Mouse (Mus musculus) kidney, postnatal 0 days (tissue): ENCODE measurements around the gene Dpysl5. TPM values are rescaled to one million over a fixed set of nuclear protein-coding genes. Genes with fewer than 3 reads are reported as not detected.

Experiments
- ATAC-seq: fragments of 200-750 bp; cut with Nextera tagmentation; replicated peaks from 2 replicates; pipeline ENCODE4 v1.8.0; 2017; ENCODE audit warnings: low read depth, moderate number of reproducible peaks, moderate TSS enrichment, moderate library complexity; ENCODE audit not compliant: low FRiP score
- DNase-seq: peaks from one replicate; pipeline ENCODE4 v3.0.0-alpha.2; 2016; ENCODE audit warnings: low spot score
- H3K27ac ChIP-seq: fragments of 300-500 bp; sonication (generic); 2 replicates; pipeline ENCODE4 v1.5.1; 2014; ENCODE audit warnings: mild to moderate bottlenecking
- H3K27me3 ChIP-seq: fragments of 300-500 bp; sonication (generic); 2 replicates; pipeline ENCODE4 v1.6.1; 2014; ENCODE audit warnings: low read length, mixed read lengths; ENCODE audit not compliant: insufficient read depth
- H3K36me3 ChIP-seq: fragments of 300-500 bp; sonication (generic); 2 replicates; pipeline ENCODE4 v1.6.1; 2014; ENCODE audit warnings: low read length, mixed read lengths; ENCODE audit not compliant: insufficient read depth
- H3K4me1 ChIP-seq: fragments of 300-500 bp; sonication (generic); replicated peaks from 2 replicates; pipeline ENCODE4 v1.6.1; 2014; ENCODE audit warnings: antibody characterized with exemption, low read length, mixed read lengths; ENCODE audit not compliant: insufficient read depth
- H3K4me2 ChIP-seq: fragments of 300-500 bp; sonication (generic); 2 replicates; pipeline ENCODE4 v1.6.1; 2014; ENCODE audit warnings: mild to moderate bottlenecking, low read length, moderate library complexity, mixed read lengths
- H3K4me3 ChIP-seq: fragments of 300-500 bp; sonication (generic); replicated peaks from 2 replicates; pipeline ENCODE4 v1.5.1; 2014; ENCODE audit warnings: low read depth, low read length
- H3K9ac ChIP-seq: fragments of 300-500 bp; sonication (generic); 2 replicates; pipeline ENCODE4 v1.6.1; 2014; ENCODE audit warnings: low read depth, low read length
- H3K9me3 ChIP-seq: fragments of 300-500 bp; sonication (generic); replicated peaks from 2 replicates; pipeline ENCODE4 v1.6.1; 2016; ENCODE audit warnings: low read length, inconsistent platforms, mixed read lengths
- CTCF ChIP-seq: IDR thresholded peaks from 2 replicates; pipeline ENCODE4 v1.5.1; 2016; ENCODE audit warnings: antibody characterized with exemption, low read depth, mild to moderate bottlenecking, moderate library complexity
- WGBS: fragments of 180-500 bp; shearing (Covaris S2); extraction: QIAGEN DNeasy Blood & Tissue Kit; methylation state at CpG from one replicate; pipeline ENCODE4 v1.1.7; 2014; 5-methylcytosine and 5-hydroxymethylcytosine counted together
- polyA plus RNA-seq: library from polyadenylated mRNA; unstranded; fragments of >200 nt; fragmentation: Nextera tagmentation; extraction: Ambion mirVana; gene quantifications from 2 replicates; pipeline ENCODE4 v1.2.1, GENCODE M21; 2015

Gene Dpysl5
- polyA plus RNA-seq, 1 experiment from 2014 or later: 2.1 TPM

DNA sequence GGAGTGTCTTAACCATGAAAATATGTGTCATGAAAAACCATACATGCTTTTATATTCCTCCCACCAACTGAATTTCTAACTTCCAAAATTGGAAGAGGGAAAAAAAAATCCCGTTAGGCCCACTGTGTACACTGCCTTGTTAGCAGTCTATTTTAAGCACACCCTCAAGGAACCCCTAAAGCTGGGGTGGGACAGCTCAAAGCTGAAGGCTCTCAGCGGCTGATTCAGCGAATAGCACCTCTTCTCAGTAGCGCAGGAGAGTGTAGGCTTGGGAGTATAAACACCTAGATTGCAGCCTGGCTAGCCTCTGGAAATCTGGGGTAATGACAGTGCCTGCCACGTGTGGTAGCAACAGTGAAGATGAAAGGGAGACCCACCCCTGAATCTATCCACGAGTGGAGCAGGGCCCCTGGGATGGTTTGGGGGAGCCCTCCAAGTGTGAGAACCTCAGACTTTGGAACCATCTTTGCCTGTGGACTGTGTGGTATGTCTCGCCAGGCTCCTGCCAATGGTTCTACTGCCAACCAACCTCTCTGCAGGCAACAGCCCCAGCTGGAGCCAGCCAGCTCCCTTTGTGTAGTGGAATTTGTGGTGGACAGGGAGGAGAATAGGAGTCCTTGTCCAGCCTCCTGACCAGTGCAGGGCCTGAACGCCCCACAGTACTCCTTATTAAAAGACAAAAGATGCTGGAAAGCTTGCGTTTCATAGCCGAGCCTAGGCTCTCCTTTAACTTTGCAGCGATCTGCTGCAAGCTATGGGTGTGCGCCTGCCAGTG, 54.4 kb downstream of the Dpysl5 start:
- H3K4me3 ChIP-seq: no peak overlapping the region
- TF ChIP-seq CTCF: no peak
- H3K36me3 ChIP-seq: no peaks in the 10 kb centered on the region
- no peak overlapping the region for H3K4me2 ChIP-seq
- WGBS: 82% methylated on average over 12 of the region's 12 CpGs
- H3K4me1 ChIP-seq: no peaks in the 10 kb centered on the region
- DNase-seq: no peak
- no peak overlapping the region for H3K27ac ChIP-seq
- no peak overlapping the region for H3K9ac ChIP-seq
- H3K9me3 ChIP-seq: no peaks in the 10 kb centered on the region
- no peak for ATAC-seq
- H3K27me3 ChIP-seq: no peaks in the 10 kb centered on the region

DNA sequence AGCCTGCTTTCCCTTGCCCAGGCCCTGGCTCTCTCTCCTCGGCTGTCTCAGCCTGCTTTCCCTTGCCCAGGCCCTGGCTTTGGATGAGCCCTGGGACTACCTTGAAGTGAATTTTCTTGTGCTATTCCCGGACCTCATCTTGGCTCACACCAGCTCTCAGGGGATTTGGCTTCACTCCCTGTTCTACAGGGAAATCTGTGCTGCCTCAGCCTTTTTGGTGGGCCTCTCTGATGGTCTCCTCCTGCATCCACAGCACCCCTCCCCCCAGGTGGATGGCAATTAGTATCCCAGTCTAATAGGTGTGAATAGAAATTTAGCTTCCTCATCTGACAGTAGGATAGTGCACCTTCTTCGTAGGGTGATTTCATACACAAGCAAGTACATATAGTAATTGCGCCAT, 56.7 kb downstream of the Dpysl5 start:
- Histone ChIP-seq H3K4me2 (no peak overlapping the region), H3K27ac (no peak overlapping the region), H3K9ac (no peak overlapping the region), H3K27me3 (no peaks in the 10 kb centered on the region), H3K9me3 (no peaks in the 10 kb centered on the region), H3K4me3 (no peak overlapping the region), H3K4me1 (no peaks in the 10 kb centered on the region), H3K36me3 (no peaks in the 10 kb centered on the region)
- WGBS: 71% methylated on average over 4 of the region's 4 CpGs
- no peak for TF ChIP-seq CTCF
- DNase-seq (no peak), ATAC-seq (no peak)

DNA sequence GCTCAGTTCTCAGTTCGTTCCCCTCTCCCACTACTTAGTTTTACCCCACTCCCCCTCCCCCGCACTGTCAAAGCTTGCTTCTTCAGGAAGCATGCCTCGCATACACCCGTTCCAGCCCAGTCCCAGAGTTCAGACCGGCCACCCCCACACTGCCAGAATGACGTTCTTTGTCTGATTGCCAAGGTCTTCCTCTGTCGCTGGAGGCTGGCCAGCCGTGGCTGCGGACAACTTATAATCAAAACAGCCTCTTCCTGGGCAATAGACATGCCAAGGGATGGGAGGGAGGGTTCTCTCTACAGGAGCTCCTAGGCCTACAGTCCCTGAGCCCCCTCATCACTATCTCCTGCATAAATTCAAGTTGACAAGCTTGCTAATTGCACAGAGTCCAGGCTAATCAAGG, 57.2 kb downstream of the Dpysl5 start:
- Histone ChIP-seq H3K36me3 (no peaks in the 10 kb centered on the region), H3K4me2 (no peak overlapping the region), H3K9ac (no peak overlapping the region), H3K9me3 (no peaks in the 10 kb centered on the region), H3K27ac (no peak overlapping the region), H3K4me1 (0 out of 2 replicates have a peak, but pooled peaks cover under 1% of the 10 kb centered on the region), H3K27me3 (no peaks in the 10 kb centered on the region), H3K4me3 (no peak overlapping the region)
- no peak for ATAC-seq
- TF ChIP-seq CTCF: no peak
- DNase-seq: peak; percentile 70
- WGBS: 14% methylated on average over 9 of the region's 9 CpGs

DNA sequence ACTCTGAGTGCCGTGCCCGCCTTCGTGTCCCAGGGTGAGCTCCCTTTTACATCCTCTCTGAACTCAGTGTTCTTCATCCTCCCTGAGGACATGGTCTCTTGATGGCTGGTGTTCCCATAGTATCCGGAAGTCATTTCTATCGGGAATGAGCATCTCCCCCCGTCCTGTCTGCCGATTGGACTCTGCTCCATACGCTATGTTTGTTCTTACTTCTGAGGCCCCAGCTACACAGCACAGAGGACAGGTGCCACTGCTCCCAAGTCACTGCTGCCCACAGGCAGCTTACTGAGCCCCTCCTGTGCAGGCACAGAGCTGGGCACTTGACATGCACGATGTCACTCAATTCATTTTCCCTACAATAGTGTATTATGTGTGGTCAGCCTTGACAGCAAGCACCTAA, 57.7 kb downstream of the Dpysl5 start:
- H3K27me3 ChIP-seq: no peaks in the 10 kb centered on the region
- WGBS: 74% methylated on average over 9 of the region's 9 CpGs
- DNase-seq (no peak), ATAC-seq (no peak)
- no peak overlapping the region for H3K4me2 ChIP-seq
- no peaks in the 10 kb centered on the region for H3K9me3 ChIP-seq
- H3K27ac ChIP-seq: no peak overlapping the region
- H3K4me3 ChIP-seq: no peak overlapping the region
- H3K4me1 ChIP-seq: 0 out of 2 replicates have a peak, but pooled peaks cover 5% of the 10 kb centered on the region
- no peak overlapping the region for H3K9ac ChIP-seq
- no peak for TF ChIP-seq CTCF
- no peaks in the 10 kb centered on the region for H3K36me3 ChIP-seq

DNA sequence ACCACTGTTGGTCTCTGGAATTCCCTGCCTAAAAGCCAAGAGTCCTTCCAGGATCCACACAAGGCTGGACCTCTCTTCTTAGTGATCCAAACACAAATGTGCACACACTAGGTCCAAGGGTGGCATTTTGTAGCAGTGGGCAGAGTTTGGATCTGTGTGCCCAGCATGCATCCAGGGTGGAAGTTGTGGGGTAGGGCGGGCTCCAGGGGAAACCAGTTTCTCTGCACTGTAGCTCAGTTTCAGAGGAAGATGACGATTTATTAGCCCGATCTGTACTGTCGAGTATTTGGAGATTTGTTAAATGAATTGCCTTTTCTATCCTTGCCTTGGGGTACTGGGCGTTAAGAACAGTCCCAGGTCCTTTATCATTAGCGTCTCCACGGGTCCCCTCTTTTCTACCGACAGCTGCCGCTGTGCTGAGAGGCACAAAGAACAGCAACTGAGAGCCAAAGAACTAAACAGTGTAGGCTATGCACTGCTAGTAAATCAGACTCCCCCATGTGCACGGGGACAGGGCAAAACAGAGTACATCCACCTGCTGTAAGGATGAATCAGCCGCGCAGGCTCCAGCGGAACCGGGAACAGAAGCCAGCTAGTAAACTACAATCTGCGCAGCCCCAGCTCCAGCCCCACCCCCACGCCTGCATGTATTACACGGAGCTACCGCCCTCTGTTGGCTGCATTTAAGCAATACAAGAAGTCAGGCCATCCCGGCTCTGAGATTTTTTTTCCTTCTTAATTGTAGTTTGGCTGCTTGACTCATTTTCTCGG, 63.4 kb downstream of the Dpysl5 start:
- Histone ChIP-seq H3K9ac (no peak overlapping the region), H3K4me3 (peak overlapping the region; percentile 12; the same call in 1 of the 2 replicates), H3K27ac (no peak overlapping the region), H3K27me3 (no peaks in the 10 kb centered on the region; the same call in 1 of the 2 replicates), H3K4me1 (peaks cover 5% of the 10 kb centered on the region; the same call in 1 of the 2 replicates), H3K36me3 (no peaks in the 10 kb centered on the region), H3K9me3 (no peaks in the 10 kb centered on the region), H3K4me2 (peak overlapping the region; percentile 56)
- peak; percentile 89 for TF ChIP-seq CTCF
- peak; percentile 96 for DNase-seq
- 7% methylated on average over 20 of the region's 20 CpGs for WGBS
- ATAC-seq: peak; percentile 75; the same call in 1 of the 2 replicates

DNA sequence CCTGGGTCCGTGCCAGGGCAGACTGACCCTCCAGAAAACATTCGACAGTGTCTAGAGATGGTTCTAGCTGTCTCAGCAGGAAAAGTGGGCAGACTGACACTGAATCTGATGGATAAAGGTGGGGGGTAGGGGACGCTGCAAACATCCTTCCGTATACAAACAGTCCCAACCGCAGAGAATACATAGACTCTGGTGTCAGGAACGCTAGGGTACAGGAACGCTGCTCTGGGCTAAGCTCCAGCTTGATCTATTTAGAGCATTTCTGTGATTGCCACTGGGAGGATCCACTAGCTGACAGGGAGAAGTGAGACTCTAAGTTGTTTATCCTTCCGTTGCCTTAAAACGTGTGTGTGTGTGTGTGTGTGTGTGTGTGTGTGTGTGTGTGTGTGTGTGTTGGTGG, 69.3 kb downstream of the Dpysl5 start:
- Histone ChIP-seq H3K36me3 (no peaks in the 10 kb centered on the region), H3K27me3 (no peaks in the 10 kb centered on the region), H3K27ac (no peak overlapping the region), H3K9me3 (no peaks in the 10 kb centered on the region), H3K9ac (no peak overlapping the region), H3K4me3 (no peak overlapping the region), H3K4me2 (no peak overlapping the region), H3K4me1 (no peaks in the 10 kb centered on the region; the same call in 1 of the 2 replicates)
- no peak for TF ChIP-seq CTCF
- ATAC-seq (no peak), DNase-seq (no peak)
- WGBS: 73% methylated on average over 9 of the region's 9 CpGs
